Mouse (Mus musculus): ENCODE results near the gene Ctnna3. TPM values are rescaled to one million over a fixed set of nuclear protein-coding genes. Genes with fewer than 3 reads are reported as not detected.

Gene Ctnna3
- total and polyA plus RNA-seq, 2 experiments from 2014 or later: 18.6 to 62.6 TPM

GRCm38 (mm10) chr10:63899891-63900290 is 470.0 kb downstream of the Ctnna3 start:
- no peaks in the 10 kb centered on the region for H3K27me3 ChIP-seq (ENCODE audit: control insufficient read depth, insufficient read depth, low read length)
- H3K4me3 ChIP-seq (ENCODE audit: low read depth, low read length): no peak overlapping the region
- H3K9ac ChIP-seq (replicated peaks; ENCODE audit: low read depth, low read length): no peak overlapping the region
- H3K4me1 ChIP-seq (ENCODE audit: control insufficient read depth, insufficient read depth): no peaks in the 10 kb centered on the region
- DNase-seq (ENCODE audit: low spot score) (no peak), ATAC-seq (ENCODE audit: insufficient read depth, low read depth) (no peak)
- H3K27ac ChIP-seq (ENCODE audit: low read depth): no peak overlapping the region
- H3K36me3 ChIP-seq (replicated peaks; ENCODE audit: control insufficient read depth, insufficient read depth, low read length): no peaks in the 10 kb centered on the region
- no peaks in the 10 kb centered on the region for H3K9me3 ChIP-seq (replicated peaks; ENCODE audit: control insufficient read depth, low read length)
- no peak overlapping the region for H3K4me2 ChIP-seq (ENCODE audit: low read depth, low read length)
- TF ChIP-seq CTCF (IDR thresholded peaks at IDR 0.05; ENCODE audit: low read depth) (no peak), EP300 (IDR thresholded peaks at IDR 0.05; ENCODE audit: low read depth) (no peak)

GRCm38 (mm10) chr10:63908878-63909277 is 479.0 kb downstream of the Ctnna3 start:
- no peak overlapping the region for H3K4me3 ChIP-seq (ENCODE audit: low read depth, low read length)
- no peaks in the 10 kb centered on the region for H3K27me3 ChIP-seq (ENCODE audit: control insufficient read depth, insufficient read depth, low read length)
- H3K27ac ChIP-seq (ENCODE audit: low read depth): no peak overlapping the region
- no peaks in the 10 kb centered on the region for H3K4me1 ChIP-seq (ENCODE audit: control insufficient read depth, insufficient read depth)
- no peak for DNase-seq (ENCODE audit: low spot score)
- TF ChIP-seq EP300 (IDR thresholded peaks at IDR 0.05; ENCODE audit: low read depth) (no peak), CTCF (IDR thresholded peaks at IDR 0.05; ENCODE audit: low read depth) (no peak)
- H3K36me3 ChIP-seq (replicated peaks; ENCODE audit: control insufficient read depth, insufficient read depth, low read length): no peaks in the 10 kb centered on the region
- no peak for ATAC-seq (ENCODE audit: insufficient read depth, low read depth)
- no peaks in the 10 kb centered on the region for H3K9me3 ChIP-seq (replicated peaks; ENCODE audit: control insufficient read depth, low read length)
- H3K9ac ChIP-seq (replicated peaks; ENCODE audit: low read depth, low read length): no peak overlapping the region
- no peak overlapping the region for H3K4me2 ChIP-seq (ENCODE audit: low read depth, low read length)

DNA sequence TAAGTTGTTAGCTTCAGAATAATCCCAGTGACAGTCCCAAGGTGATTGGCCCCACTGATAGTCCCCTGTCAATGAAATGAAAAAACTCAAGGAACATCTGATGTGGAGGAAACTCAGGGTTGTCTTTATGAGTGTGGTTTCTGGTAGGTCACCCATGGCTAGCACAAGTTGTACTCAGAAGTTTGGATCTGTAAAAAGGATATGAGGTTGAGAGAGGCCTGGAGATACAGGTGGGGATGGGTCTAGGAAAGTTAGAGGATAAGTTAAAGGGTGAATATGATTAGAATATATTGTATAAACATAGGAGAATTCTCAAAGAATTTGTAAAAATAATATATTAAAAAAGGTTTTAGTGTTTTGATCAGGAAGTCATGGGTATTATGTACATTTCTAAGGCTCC is 497.4 kb downstream of the Ctnna3 start, which contains the start of gene Gm10118:
Gm10118 (minus strand) TSS at position 101 of the 400 bp plus-strand sequence.
- no peak within 1 kb of the TSS for H3K27ac ChIP-seq (ENCODE audit: low read depth)
- no peaks in the 10 kb centered on the region for H3K36me3 ChIP-seq (replicated peaks; ENCODE audit: control insufficient read depth, insufficient read depth, low read length)
- no peak within 1 kb of the TSS for H3K4me3 ChIP-seq (ENCODE audit: low read depth, low read length)
- TF ChIP-seq CTCF (IDR thresholded peaks at IDR 0.05; ENCODE audit: low read depth) (no peak), EP300 (IDR thresholded peaks at IDR 0.05; ENCODE audit: low read depth) (no peak)
- no peak within 1 kb of the TSS for H3K9ac ChIP-seq (replicated peaks; ENCODE audit: low read depth, low read length)
- H3K9me3 ChIP-seq (replicated peaks; ENCODE audit: control insufficient read depth, low read length): no peaks in the 10 kb centered on the region
- ATAC-seq (ENCODE audit: insufficient read depth, low read depth): no peak
- no peaks in the 10 kb centered on the region for H3K27me3 ChIP-seq (ENCODE audit: control insufficient read depth, insufficient read depth, low read length)
- DNase-seq (ENCODE audit: low spot score): no peak
- no peak within 1 kb of the TSS for H3K4me2 ChIP-seq (ENCODE audit: low read depth, low read length)
- no peaks in the 10 kb centered on the region for H3K4me1 ChIP-seq (ENCODE audit: control insufficient read depth, insufficient read depth)

- no peaks in the 10 kb centered on the region for H3K27me3 ChIP-seq (ENCODE audit: control insufficient read depth, insufficient read depth, low read length)
- H3K4me1 ChIP-seq (ENCODE audit: control insufficient read depth, insufficient read depth): peaks cover under 1% of the 10 kb centered on the region; the same call in 1 of the 2 replicates
- H3K9me3 ChIP-seq (replicated peaks; ENCODE audit: control insufficient read depth, low read length): no peaks in the 10 kb centered on the region
- no peak for DNase-seq (ENCODE audit: low spot score)
- ATAC-seq (ENCODE audit: insufficient read depth, low read depth): no peak
- no peak overlapping the region for H3K27ac ChIP-seq (ENCODE audit: low read depth)
- TF ChIP-seq CTCF (IDR thresholded peaks at IDR 0.05; ENCODE audit: low read depth) (no peak), EP300 (IDR thresholded peaks at IDR 0.05; ENCODE audit: low read depth) (no peak)
- WGBS: 51% methylated on average over 5 of the region's 5 CpGs
- no peak overlapping the region for H3K4me2 ChIP-seq (ENCODE audit: low read depth, low read length)
- no peaks in the 10 kb centered on the region for H3K36me3 ChIP-seq (replicated peaks; ENCODE audit: control insufficient read depth, insufficient read depth, low read length)
- H3K4me3 ChIP-seq (ENCODE audit: low read depth, low read length): no peak overlapping the region
- no peak overlapping the region for H3K9ac ChIP-seq (replicated peaks; ENCODE audit: low read depth, low read length)
Observed at GRCm38 (mm10) chr10:63933946-63934345, 504.0 kb downstream of the Ctnna3 start.

DNA sequence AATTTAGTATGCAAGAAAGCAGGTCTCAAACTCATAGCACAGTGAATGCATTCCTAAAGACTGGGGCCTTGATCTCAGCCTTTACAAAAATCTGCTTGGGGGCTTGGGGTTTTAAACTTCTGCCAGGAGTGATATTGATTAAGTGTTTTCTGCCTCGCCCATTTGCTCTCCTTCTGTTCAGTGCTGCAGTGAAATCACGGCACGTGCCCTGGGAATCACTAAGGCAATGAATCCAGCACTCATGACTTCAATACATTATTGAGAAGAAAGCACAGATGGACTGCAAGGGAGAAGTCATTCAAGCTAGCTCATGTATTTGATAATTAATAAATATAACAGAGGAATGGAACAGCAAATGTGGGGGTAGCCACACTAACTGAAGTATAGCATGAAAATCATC is 515.6 kb downstream of the Ctnna3 start:
- TF ChIP-seq CTCF (IDR thresholded peaks at IDR 0.05; ENCODE audit: low read depth): no peak
- no peak for TF ChIP-seq EP300 (IDR thresholded peaks at IDR 0.05; ENCODE audit: low read depth)
- Histone ChIP-seq H3K4me2 (ENCODE audit: low read depth, low read length) (no peak overlapping the region), H3K9ac (replicated peaks; ENCODE audit: low read depth, low read length) (no peak overlapping the region), H3K27ac (ENCODE audit: low read depth) (no peak overlapping the region), H3K4me1 (ENCODE audit: control insufficient read depth, insufficient read depth) (0 out of 2 replicates have a peak, but pooled peaks cover 9% of the 10 kb centered on the region), H3K9me3 (replicated peaks; ENCODE audit: control insufficient read depth, low read length) (no peaks in the 10 kb centered on the region), H3K36me3 (replicated peaks; ENCODE audit: control insufficient read depth, insufficient read depth, low read length) (no peaks in the 10 kb centered on the region), H3K4me3 (ENCODE audit: low read depth, low read length) (no peak overlapping the region), H3K27me3 (ENCODE audit: control insufficient read depth, insufficient read depth, low read length) (no peaks in the 10 kb centered on the region)
- no peak for ATAC-seq (ENCODE audit: insufficient read depth, low read depth)
- DNase-seq (ENCODE audit: low spot score): no peak
- WGBS: 92% methylated on average over 3 of the region's 3 CpGs

DNA sequence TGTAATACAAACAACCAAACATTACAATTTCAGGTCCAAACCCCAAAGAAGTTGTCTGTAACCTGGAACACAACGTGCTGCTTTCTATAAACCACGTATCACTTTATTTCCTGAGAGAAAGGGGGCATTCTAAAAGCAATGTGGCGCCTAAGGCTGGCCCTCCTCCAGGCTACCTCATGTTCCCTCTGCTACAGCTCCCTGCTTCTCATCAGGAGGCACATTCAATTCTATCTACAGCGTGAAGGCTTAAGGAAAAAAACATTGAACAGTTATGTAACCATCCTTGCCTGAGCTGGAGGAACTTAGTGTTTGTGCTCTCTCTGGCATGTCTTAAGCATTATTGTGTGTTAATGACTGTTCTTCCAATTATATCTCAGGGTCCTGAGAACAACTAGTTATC is 517.4 kb downstream of the Ctnna3 start:
- H3K9me3 ChIP-seq (replicated peaks; ENCODE audit: control insufficient read depth, low read length): no peaks in the 10 kb centered on the region
- H3K36me3 ChIP-seq (replicated peaks; ENCODE audit: control insufficient read depth, insufficient read depth, low read length): no peaks in the 10 kb centered on the region
- ATAC-seq (ENCODE audit: insufficient read depth, low read depth): no peak
- H3K27ac ChIP-seq (ENCODE audit: low read depth): no peak overlapping the region
- TF ChIP-seq CTCF (IDR thresholded peaks at IDR 0.05; ENCODE audit: low read depth): no peak
- H3K4me3 ChIP-seq (ENCODE audit: low read depth, low read length): no peak overlapping the region
- no peak overlapping the region for H3K9ac ChIP-seq (replicated peaks; ENCODE audit: low read depth, low read length)
- no peaks in the 10 kb centered on the region for H3K27me3 ChIP-seq (ENCODE audit: control insufficient read depth, insufficient read depth, low read length)
- DNase-seq (ENCODE audit: low spot score): no peak
- peaks cover 21% of the 10 kb centered on the region for H3K4me1 ChIP-seq (ENCODE audit: control insufficient read depth, insufficient read depth)
- no peak overlapping the region for H3K4me2 ChIP-seq (ENCODE audit: low read depth, low read length)
- WGBS: 69% methylated on average over 4 of the region's 4 CpGs
